Mouse (Mus musculus): Measurements from ENCODE around the gene Ifitm1. TPM values are rescaled to one million over a fixed set of nuclear protein-coding genes. Genes with fewer than 3 reads are reported as not detected.

Ifitm1 gene
- 1.2 TPM in 1 of 4 replicates, not detected in the others for total RNA-seq (2023)

DNA sequence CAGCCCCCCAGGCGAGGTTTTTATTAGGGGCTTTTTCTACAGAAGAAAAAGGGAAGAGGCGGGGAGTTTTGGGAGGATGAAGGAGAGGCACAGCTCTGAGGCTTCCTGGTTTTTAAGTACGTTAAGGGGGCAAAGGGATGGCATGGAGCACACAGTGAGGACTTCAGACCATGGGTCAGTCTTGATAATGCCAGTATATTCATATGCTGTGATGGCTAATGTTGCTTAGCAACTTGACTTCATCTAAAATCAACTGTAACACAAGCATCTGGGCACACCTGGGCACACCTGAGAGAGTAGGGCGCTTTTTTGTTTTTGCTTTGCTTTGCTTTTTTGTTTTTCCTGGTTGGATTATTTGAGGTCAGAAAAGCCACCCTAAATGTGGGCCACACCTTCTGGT, at the start of gene Ifitm1:
Gene Ifitm1, plus strand, starts transcription at position 301 of the 400 bp plus-strand sequence.

DNA sequence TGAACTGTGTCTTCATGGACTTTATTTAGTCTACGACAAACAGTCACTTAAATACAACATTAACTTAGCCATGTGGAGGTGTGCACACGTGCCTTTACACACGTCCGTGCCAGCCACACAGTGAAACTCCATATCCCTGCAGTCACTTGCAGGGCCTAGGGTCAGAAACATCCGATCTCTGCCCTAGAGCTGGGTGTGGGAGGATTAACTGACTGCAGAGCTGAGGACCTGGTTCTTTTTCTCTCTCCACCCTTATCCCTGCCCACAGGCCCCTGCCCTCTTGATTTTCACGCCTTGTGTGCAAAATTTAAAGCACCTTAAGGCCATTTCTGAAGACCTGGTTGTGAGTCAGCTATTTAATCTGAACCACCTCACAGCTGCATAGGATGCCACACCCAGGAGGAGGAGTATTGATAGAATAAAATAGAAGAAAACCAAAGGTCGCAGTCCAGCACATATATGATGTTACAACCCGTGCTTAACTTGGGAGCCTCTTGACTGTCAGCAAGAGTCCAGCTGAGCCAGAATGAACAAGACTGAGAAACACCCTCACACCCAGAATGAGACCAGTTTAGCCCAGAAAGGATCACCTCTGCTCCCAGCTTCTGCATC, 46.5 kb upstream of the Ifitm1 start, which contains the start of gene Nlrp6:
Gene Nlrp6, plus strand, starts transcription at position 485 of the 612 bp plus-strand sequence.

DNA sequence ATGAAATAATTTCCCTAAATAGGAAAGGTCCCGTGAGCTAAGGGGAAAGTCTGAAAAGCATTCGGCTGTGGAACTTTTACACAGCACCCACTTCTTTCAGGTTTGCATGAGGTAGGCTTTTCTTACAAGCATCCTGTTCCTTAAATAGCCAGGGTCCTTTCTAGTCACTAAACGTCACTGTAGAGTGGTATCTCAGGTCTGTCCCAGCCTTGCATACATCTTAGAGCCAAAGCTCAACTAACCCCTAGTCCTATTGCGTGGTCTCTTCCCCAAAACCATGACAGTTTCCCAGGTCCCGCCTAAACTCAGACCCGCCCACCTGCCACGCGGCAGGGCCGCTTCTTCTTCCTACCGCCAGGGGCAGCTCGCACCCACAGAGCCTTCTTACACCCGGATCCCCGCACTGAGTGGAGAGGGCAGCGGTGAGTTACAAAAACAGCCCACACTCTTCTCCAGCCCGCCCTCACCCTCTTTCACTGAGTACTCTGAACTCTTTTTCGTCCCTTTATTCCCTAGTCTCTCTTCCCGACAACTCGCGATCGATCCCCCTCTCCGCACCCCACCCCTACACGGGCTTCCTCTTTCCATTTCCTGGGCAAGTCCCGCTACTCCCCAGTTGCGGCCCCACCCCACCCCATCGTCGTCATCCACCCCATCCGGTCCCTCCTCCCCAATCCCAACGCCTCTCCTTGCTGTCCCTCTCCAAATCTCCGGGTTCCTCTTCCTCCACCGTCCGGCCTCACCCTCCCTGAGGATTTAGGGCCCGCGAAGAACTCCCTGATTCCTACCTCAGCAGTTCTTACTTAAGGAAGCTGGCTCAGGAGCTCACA, 25.6 kb upstream of the Ifitm1 start, which contains the start of gene Pgghg:
Gene Pgghg, plus strand, starts transcription at position 170 of the 830 bp plus-strand sequence.

DNA sequence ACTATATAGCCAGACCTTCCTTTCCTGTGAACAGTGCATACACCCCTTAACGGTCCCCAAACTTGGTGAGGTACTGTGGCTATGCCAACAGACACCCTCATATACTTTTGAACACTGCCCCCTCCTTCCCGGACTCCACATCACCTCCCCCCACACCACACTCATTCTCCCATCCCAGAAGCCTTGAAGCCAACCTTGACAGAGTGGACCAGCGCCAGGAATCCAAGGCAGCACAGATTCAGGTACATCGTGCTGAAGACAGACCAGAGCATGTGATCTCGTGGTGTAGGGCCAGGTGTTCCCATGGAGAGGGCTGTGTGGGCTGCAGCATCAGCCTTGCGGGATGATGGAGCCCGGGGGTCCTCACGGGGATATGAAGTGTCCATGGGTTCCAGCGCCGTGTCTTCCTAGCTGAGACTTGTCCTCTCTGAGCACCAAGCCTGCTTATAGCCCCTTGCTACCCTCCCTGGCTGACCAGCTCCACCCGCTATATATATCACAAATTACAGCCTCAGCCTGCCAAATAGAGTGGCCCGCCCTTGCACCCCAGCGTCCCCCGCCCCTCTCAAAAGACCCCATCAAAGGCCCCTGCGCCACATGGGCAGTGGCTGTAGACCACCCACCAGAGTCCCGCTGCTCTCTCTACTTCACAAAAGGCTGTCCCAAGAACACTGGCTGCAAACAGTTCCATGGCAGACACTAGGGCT, 17.0 kb upstream of the Ifitm1 start, which contains the start of gene Ifitm5:
Gene Ifitm5, minus strand, starts transcription at position 468 of the 707 bp plus-strand sequence.

DNA sequence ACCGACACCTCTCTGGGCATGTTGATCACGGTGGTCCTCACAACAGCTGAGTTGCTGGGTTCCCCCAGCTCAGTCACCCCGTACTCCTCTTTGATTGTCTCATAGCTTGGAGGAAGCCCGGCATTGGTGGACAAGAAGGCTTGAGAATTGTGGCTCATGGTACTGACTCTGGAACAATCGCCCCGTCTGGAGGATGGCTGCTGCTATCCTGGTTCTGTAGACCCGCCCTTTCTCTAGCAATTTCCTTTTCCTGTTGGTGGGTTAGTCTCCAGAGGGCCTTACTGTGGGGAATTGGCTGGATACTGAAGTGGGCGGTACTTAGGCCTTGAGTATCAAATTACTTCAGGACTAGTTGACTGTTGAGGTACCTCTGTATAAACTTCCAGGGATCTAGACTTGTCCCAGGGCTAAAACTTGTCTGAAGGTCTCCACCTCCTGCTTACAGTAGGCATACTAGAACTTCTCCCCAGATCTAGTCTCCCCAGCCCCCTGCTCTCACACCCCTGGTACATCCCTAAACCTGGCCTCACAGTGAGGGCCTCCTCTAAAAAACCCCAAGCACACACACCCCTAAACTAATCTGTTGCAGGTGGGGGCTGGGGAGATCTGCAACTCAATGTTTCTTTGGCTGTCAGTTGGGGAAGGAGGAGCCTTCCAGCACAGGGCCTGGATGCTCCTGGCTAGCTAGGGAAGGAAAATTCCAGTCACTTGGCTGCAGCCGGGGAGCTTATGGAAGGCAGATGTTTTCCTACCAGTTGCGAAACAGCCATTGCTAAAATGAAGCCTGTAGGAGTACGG, 11.1 kb upstream of the Ifitm1 start, which contains the start of the genes Gm45717 and Ifitm2:
Gene Gm45717, minus strand, starts transcription at position 180 of the 798 bp plus-strand sequence.
Gene Ifitm2, minus strand, starts transcription at position 230 of the 798 bp plus-strand sequence.

DNA sequence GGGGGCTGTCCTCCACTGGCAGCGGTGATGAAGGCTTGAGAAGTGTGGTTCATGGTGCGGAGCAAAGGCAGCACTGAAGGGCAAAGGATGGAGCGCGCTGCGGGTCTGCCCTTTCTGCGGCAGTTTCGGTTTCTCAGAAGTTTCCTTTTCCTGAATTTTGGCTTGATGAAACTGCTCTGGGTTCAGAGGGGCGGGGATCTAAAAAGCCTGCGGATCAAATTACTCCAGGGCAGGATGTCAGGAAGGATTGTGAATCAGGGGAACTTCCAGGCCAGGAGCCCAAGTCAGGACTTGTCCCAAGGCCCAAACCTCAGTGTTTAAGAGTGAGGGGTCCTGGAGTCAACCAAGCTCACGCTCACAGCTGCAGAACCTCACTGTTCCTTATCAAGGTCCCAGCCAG, 43.6 kb downstream of the Ifitm1 start, which contains the start of gene Ifitm3:
Gene Ifitm3, minus strand, starts transcription at position 178 of the 400 bp plus-strand sequence.

DNA sequence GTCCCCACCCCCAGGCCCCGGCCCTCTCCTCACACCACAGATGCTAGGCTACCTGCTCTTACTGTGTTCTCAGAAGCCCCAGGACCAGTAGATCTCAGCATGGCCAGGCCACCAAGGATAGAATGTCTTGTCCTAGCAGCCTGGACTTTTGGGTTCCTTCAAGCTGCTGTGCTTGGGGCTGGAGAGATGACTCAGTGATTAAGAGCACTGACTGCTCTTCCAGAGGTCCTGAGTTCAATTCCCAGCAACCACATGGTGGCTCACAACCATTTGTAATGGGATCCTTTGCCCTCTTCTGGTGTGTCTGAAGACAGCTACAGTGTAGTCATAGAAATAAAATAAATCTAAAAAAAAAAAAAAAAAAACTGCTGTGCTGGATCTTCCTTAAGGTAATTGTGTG, 50.8 kb downstream of the Ifitm1 start, which contains the start of gene Ifitm6:
Gene Ifitm6, minus strand, starts transcription at position 101 of the 400 bp plus-strand sequence.

Other genes with a start within 250 kb of the Ifitm1 start
- not detected in 4 replicates for gene Cyp2e1, start 203.5 kb upstream of the Ifitm1 start, total RNA-seq (2023)
- not detected in 4 replicates for gene Syce1, start 179.4 kb upstream of the Ifitm1 start, total RNA-seq (2023)
- gene Zfp941, start 145.0 kb upstream of the Ifitm1 start, total RNA-seq (2023), result not detected in 4 replicates
- gene Urah, start 132.2 kb upstream of the Ifitm1 start, total RNA-seq (2023), result not detected in 4 replicates
- not detected in 4 replicates for gene Scgb1c1, start 121.7 kb upstream of the Ifitm1 start, total RNA-seq (2023)
- not detected in 4 replicates for gene Odf3, start 119.4 kb upstream of the Ifitm1 start, total RNA-seq (2023)
- not detected in 4 replicates for gene Gm45785, start 110.9 kb upstream of the Ifitm1 start, total RNA-seq (2023)
- 93.4 to 117 TPM (median 99.1 TPM) in 4 replicates for gene Ric8a, start 110.3 kb upstream of the Ifitm1 start, total RNA-seq (2023)
- 18.9 to 23.9 TPM (median 22.0 TPM) in 4 replicates for gene Bet1l, start 109.6 kb upstream of the Ifitm1 start, total RNA-seq (2023)
- 76.1 to 84.1 TPM (median 77.2 TPM) in 4 replicates for gene Psmd13, start 85.3 kb upstream of the Ifitm1 start, total RNA-seq (2023)
- 7.3 to 10.8 TPM (median 8.6 TPM) in 4 replicates for gene Sirt3, start 84.9 kb upstream of the Ifitm1 start, total RNA-seq (2023)
- not detected in 4 replicates for gene Cox8b, start 66.8 kb upstream of the Ifitm1 start, total RNA-seq (2023)
- not detected in 4 replicates for gene Nlrp6, start 46.3 kb upstream of the Ifitm1 start, total RNA-seq (2023)
- gene Pgghg, start 25.8 kb upstream of the Ifitm1 start, total RNA-seq (2023), result 15.9 to 23.8 TPM (median 18.4 TPM) in 4 replicates
- gene Ifitm5, start 16.9 kb upstream of the Ifitm1 start, total RNA-seq (2023), result not detected in 4 replicates
- gene Gm45717, start 11.3 kb upstream of the Ifitm1 start, total RNA-seq (2023), result not detected in 4 replicates
- 10.4 to 16.2 TPM (median 12.9 TPM) in 4 replicates for gene Ifitm2, start 11.2 kb upstream of the Ifitm1 start, total RNA-seq (2023)
- gene Ifitm3, start 43.5 kb downstream of the Ifitm1 start, total RNA-seq (2023), result 3.2 to 7.5 TPM (median 4.5 TPM) in 4 replicates
- gene Ifitm6, start 50.7 kb downstream of the Ifitm1 start, total RNA-seq (2023), result 1.6 to 1.9 TPM in 2 of 4 replicates, not detected in the others
- not detected in 4 replicates for gene Gm17387, start 61.9 kb downstream of the Ifitm1 start, total RNA-seq (2023)
- not detected in 4 replicates for gene B4galnt4, start 93.9 kb downstream of the Ifitm1 start, total RNA-seq (2023)
- 21.8 to 29.7 TPM (median 25.9 TPM) in 4 replicates for gene Pkp3, start 111.0 kb downstream of the Ifitm1 start, total RNA-seq (2023)
- 32.1 to 49.7 TPM (median 39.6 TPM) in 4 replicates for gene Sigirr, start 133.4 kb downstream of the Ifitm1 start, total RNA-seq (2023)
- gene Ano9, start 150.6 kb downstream of the Ifitm1 start, total RNA-seq (2023), result not detected in 4 replicates
- 8.0 to 9.8 TPM (median 9.4 TPM) in 4 replicates for gene Ptdss2, start 155.2 kb downstream of the Ifitm1 start, total RNA-seq (2023)
- 61.9 to 82.6 TPM (median 69.3 TPM) in 4 replicates for gene Rnh1, start 205.6 kb downstream of the Ifitm1 start, total RNA-seq (2023)
- 23.0 to 30.6 TPM (median 27.5 TPM) in 4 replicates for gene Hras, start 226.8 kb downstream of the Ifitm1 start, total RNA-seq (2023)
- 6.4 to 9.6 TPM (median 7.2 TPM) in 4 replicates for gene Lrrc56, start 226.9 kb downstream of the Ifitm1 start, total RNA-seq (2023)
- gene Lmntd2, start 246.9 kb downstream of the Ifitm1 start, total RNA-seq (2023), result 3.9 to 5.0 TPM (median 4.8 TPM) in 4 replicates
- 8.9 to 16.1 TPM (median 13.3 TPM) in 4 replicates for gene Rassf7, start 248.6 kb downstream of the Ifitm1 start, total RNA-seq (2023)

All from B cell, adult 62 days (primary cell).